Mouse (Mus musculus): ENCODE data around the gene Kbtbd12. TPM values are rescaled to one million over a fixed set of nuclear protein-coding genes. Genes with fewer than 3 reads are reported as not detected.

Gene Kbtbd12
- polyA plus RNA-seq (2015; fragmentation: Nextera tagmentation; extraction: Ambion mirVana), result not detected in 2 replicates

DNA sequence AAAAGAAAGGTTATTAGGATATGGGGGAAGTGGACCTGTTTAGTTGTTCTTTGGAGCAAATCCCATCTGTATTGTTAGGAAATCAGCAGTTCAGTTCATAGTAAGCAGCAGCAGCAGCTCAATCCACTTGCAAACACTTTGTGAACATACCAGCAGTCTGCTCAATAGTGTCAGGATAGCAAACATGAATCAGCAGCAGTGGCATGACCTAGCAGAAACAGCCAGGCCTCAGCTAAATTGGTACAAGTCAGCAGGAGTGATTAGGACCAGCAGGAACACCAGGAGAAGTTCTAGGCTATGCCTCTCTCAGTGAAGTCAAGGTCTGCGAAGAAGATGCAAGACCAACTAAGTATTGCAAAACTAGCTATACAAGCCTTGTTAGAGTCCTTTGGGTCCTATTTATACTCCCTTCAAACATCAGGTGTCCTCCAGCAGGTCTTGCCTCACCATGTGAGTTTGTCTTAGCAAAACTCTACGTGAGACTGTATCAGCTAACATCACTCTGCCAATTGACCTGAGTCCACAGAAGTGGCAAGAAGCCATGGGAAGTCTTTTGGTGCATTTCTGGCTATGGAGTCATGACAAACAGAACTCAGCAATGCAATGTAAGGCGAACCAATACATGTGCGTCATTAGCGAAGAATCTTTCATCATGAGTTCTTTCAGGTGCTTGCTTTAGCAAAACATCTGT lies at the start of gene Kbtbd12:
Gene Kbtbd12, minus strand, starts transcription at position 340 of the 691 bp plus-strand sequence.
- peaks cover 4% of the 10 kb centered on the region; the same call in 1 of the 2 replicates for H3K9me3 ChIP-seq
- WGBS, result 98% methylated on average over 5 of the region's 5 CpGs
- H3K36me3 ChIP-seq, result no peaks in the 10 kb centered on the region
- peaks cover 18% of the 10 kb centered on the region for H3K4me1 ChIP-seq (replicated peaks)
- no peak within 1 kb of the TSS for H3K27ac ChIP-seq
- H3K4me3 ChIP-seq (replicated peaks), result no peak within 1 kb of the TSS
- no peak within 1 kb of the TSS for H3K4me2 ChIP-seq (replicated peaks)
- H3K27me3 ChIP-seq, result no peaks in the 10 kb centered on the region
- no peak within 1 kb of the TSS for H3K9ac ChIP-seq (replicated peaks)
- ATAC-seq, result no peak

GRCm38 (mm10) chr6:88683380-88684053 lies 45.8 kb upstream of the Kbtbd12 start:
- ATAC-seq, result no peak
- no peak overlapping the region for H3K4me3 ChIP-seq (replicated peaks)
- 60% methylated on average over 7 of the region's 7 CpGs for WGBS
- H3K27me3 ChIP-seq, result no peaks in the 10 kb centered on the region
- no peaks in the 10 kb centered on the region for H3K36me3 ChIP-seq
- no peaks in the 10 kb centered on the region for H3K4me1 ChIP-seq (replicated peaks)
- no peak overlapping the region for H3K4me2 ChIP-seq (replicated peaks)
- H3K27ac ChIP-seq, result no peak overlapping the region
- H3K9ac ChIP-seq (replicated peaks), result no peak overlapping the region
- no peaks in the 10 kb centered on the region for H3K9me3 ChIP-seq

DNA sequence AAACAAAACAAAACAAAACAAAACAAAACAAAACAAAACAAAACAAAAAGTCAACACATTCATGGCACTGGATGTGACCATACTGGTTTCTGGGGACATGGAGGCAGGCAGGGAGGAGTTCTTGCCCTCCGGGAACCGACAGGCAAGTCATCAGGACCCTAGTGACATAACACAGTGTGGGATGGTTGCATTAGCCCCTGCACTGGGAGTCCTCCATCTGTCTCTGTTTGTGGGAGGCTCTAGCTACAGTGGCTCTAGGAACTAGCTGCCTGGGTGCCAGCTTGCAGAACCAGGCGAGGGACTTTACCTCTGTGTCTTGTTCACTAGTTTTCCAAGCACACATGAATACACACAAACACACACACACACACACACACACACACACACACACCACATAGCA lies 43.3 kb upstream of the Kbtbd12 start:
- no peaks in the 10 kb centered on the region for H3K27me3 ChIP-seq
- ATAC-seq, result no peak
- H3K4me3 ChIP-seq (replicated peaks), result no peak overlapping the region
- H3K27ac ChIP-seq, result no peak overlapping the region
- no peak overlapping the region for H3K4me2 ChIP-seq (replicated peaks)
- no peaks in the 10 kb centered on the region for H3K9me3 ChIP-seq
- no peaks in the 10 kb centered on the region for H3K36me3 ChIP-seq
- no peaks in the 10 kb centered on the region for H3K4me1 ChIP-seq (replicated peaks)
- WGBS, result 82% methylated on average over 3 of the region's 3 CpGs
- H3K9ac ChIP-seq (replicated peaks), result no peak overlapping the region

DNA sequence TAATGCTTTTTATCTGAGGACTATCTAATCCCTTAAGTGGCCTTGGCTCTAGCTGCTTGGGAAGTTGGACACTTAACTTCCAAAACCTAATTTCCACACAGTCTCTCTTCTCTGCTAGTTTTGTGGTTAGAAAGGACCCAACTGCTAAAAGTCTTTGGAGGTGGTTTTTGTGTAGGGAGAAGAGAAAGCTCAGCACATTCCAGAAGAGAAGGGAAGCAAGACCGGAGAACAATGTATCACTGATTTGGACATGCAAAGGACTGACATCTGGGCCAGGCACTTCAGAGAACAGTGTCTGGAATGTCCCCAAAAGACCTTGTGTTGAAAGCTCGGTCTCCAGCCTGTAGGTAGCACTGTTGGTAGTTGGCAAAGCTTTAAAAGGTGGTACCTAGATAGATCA lies 40.0 kb upstream of the Kbtbd12 start:
- Histone ChIP-seq H3K4me1 (replicated peaks) (no peaks in the 10 kb centered on the region), H3K4me2 (replicated peaks) (no peak overlapping the region), H3K4me3 (replicated peaks) (no peak overlapping the region), H3K36me3 (no peaks in the 10 kb centered on the region), H3K27ac (no peak overlapping the region), H3K9me3 (no peaks in the 10 kb centered on the region), H3K27me3 (no peaks in the 10 kb centered on the region), H3K9ac (replicated peaks) (no peak overlapping the region)
- 73% methylated on average over 2 of the region's 2 CpGs for WGBS
- ATAC-seq, result no peak

GRCm38 (mm10) chr6:88676753-88677736 lies 39.3 kb upstream of the Kbtbd12 start:
- Histone ChIP-seq H3K4me3 (replicated peaks) (no peak overlapping the region), H3K36me3 (no peaks in the 10 kb centered on the region), H3K4me1 (replicated peaks) (no peaks in the 10 kb centered on the region), H3K27ac (no peak overlapping the region), H3K27me3 (no peaks in the 10 kb centered on the region), H3K4me2 (replicated peaks) (no peak overlapping the region), H3K9me3 (no peaks in the 10 kb centered on the region), H3K9ac (replicated peaks) (no peak overlapping the region)
- WGBS, result 90% methylated on average over 6 of the region's 6 CpGs
- no peak for ATAC-seq

GRCm38 (mm10) chr6:88675815-88676214 lies 38.1 kb upstream of the Kbtbd12 start:
- H3K4me3 ChIP-seq (replicated peaks), result no peak overlapping the region
- no peak for ATAC-seq
- H3K27me3 ChIP-seq, result no peaks in the 10 kb centered on the region
- H3K27ac ChIP-seq, result no peak overlapping the region
- 94% methylated on average over 2 of the region's 2 CpGs for WGBS
- H3K36me3 ChIP-seq, result no peaks in the 10 kb centered on the region
- no peak overlapping the region for H3K9ac ChIP-seq (replicated peaks)
- H3K4me2 ChIP-seq (replicated peaks), result no peak overlapping the region
- no peaks in the 10 kb centered on the region for H3K4me1 ChIP-seq (replicated peaks)
- no peaks in the 10 kb centered on the region for H3K9me3 ChIP-seq

GRCm38 (mm10) chr6:88662284-88662683 lies 24.5 kb upstream of the Kbtbd12 start:
- no peak for ATAC-seq
- WGBS, result 80% methylated on average over 3 of the region's 3 CpGs

GRCm38 (mm10) chr6:88661696-88662095 lies 23.9 kb upstream of the Kbtbd12 start:
- Histone ChIP-seq H3K4me2 (replicated peaks) (no peak overlapping the region), H3K4me3 (replicated peaks) (no peak overlapping the region), H3K27ac (no peak overlapping the region), H3K36me3 (no peaks in the 10 kb centered on the region), H3K9me3 (no peaks in the 10 kb centered on the region), H3K9ac (replicated peaks) (no peak overlapping the region), H3K27me3 (no peaks in the 10 kb centered on the region), H3K4me1 (replicated peaks) (no peaks in the 10 kb centered on the region)
- WGBS, result 90% methylated on average over 2 of the region's 2 CpGs
- ATAC-seq, result no peak

More at GRCm38 (mm10) chr6:88662284-88662683, 24.5 kb upstream of the Kbtbd12 start:
- Histone ChIP-seq H3K4me2 (replicated peaks) (no peak overlapping the region), H3K4me3 (replicated peaks) (no peak overlapping the region), H3K36me3 (no peaks in the 10 kb centered on the region), H3K9ac (replicated peaks) (no peak overlapping the region), H3K9me3 (no peaks in the 10 kb centered on the region), H3K27me3 (no peaks in the 10 kb centered on the region), H3K4me1 (replicated peaks) (no peaks in the 10 kb centered on the region), H3K27ac (no peak overlapping the region)

GRCm38 (mm10) chr6:88647564-88648295 lies 10.0 kb upstream of the Kbtbd12 start:
- no peak overlapping the region for H3K9ac ChIP-seq (replicated peaks)
- no peaks in the 10 kb centered on the region for H3K27me3 ChIP-seq
- no peaks in the 10 kb centered on the region for H3K9me3 ChIP-seq
- 55% methylated on average over 4 of the region's 4 CpGs for WGBS
- no peak overlapping the region for H3K4me2 ChIP-seq (replicated peaks)
- H3K4me3 ChIP-seq (replicated peaks), result no peak overlapping the region
- H3K36me3 ChIP-seq, result no peaks in the 10 kb centered on the region
- H3K4me1 ChIP-seq (replicated peaks), result no peaks in the 10 kb centered on the region
- ATAC-seq, result no peak
- no peak overlapping the region for H3K27ac ChIP-seq

- Histone ChIP-seq H3K4me2 (replicated peaks) (no peak overlapping the region), H3K27ac (no peak overlapping the region), H3K4me1 (replicated peaks) (peaks cover 10% of the 10 kb centered on the region), H3K4me3 (replicated peaks) (no peak overlapping the region), H3K36me3 (no peaks in the 10 kb centered on the region), H3K9me3 (no peaks in the 10 kb centered on the region), H3K9ac (replicated peaks) (no peak overlapping the region), H3K27me3 (no peaks in the 10 kb centered on the region)
- WGBS, result 91% methylated on average over 4 of the region's 4 CpGs
- no peak for ATAC-seq
These were observed 7.0 kb upstream of the Kbtbd12 start for GRCm38 (mm10) chr6:88644786-88645185.

DNA sequence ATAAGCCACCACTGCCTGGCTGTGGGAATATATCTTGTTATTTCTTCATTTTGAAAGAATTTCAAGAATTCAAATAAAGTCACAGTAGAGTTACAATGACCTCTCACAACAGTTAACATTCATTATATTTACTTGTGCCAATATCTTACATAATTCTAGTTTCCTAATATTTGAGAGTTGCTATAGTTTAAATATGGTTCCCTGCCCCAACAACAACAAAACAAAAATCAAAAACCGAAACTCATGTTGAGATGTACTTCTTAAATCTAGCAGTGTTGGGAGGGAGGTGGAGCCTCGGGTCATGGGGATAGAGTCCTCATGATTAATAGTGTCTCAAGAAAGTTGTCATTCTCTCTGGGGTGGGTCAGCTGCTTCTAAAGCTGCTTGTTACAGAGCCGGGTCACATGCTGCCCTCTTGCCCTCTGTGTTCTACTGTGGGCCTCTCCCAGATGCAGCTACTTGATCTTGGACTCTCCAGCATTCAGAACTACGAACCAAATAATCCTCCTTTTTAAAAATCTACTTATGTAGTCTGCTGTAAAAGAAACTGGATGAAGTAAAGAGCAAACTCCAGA lies 3.7 kb upstream of the Kbtbd12 start:
- Histone ChIP-seq H3K4me1 (replicated peaks) (peaks cover 18% of the 10 kb centered on the region), H3K27me3 (no peaks in the 10 kb centered on the region), H3K4me2 (replicated peaks) (no peak overlapping the region), H3K9ac (replicated peaks) (no peak overlapping the region), H3K36me3 (no peaks in the 10 kb centered on the region), H3K9me3 (peaks cover 4% of the 10 kb centered on the region; the same call in 1 of the 2 replicates), H3K4me3 (replicated peaks) (no peak overlapping the region), H3K27ac (no peak overlapping the region)
- ATAC-seq, result no peak
- 44% methylated on average over 4 of the region's 4 CpGs for WGBS

Measured in midbrain, embryonic 13.5 days (tissue).